Mouse (Mus musculus): ENCODE data around the gene Prkd2. TPM values are rescaled to one million over a fixed set of nuclear protein-coding genes. Genes with fewer than 3 reads are reported as not detected.

Gene Prkd2
- polyA plus RNA-seq, 1 experiment from 2014 or later = 11.2 TPM

GRCm38 (mm10) chr7:16845820-16846167 lies 3.1 kb downstream of the Prkd2 start:
- 0 out of 2 replicates have a peak overlapping the region, but pooled peaks have one; percentile 22 for H3K9ac ChIP-seq (ENCODE audit: low read length)
- peaks cover 9% of the 10 kb centered on the region for H3K36me3 ChIP-seq (ENCODE audit: control insufficient read depth, insufficient read depth, low read length)
- H3K27me3 ChIP-seq (ENCODE audit: control insufficient read depth, insufficient read depth, low read length) = no peaks in the 10 kb centered on the region
- WGBS = 38% methylated on average over 10 of the region's 10 CpGs
- H3K4me3 ChIP-seq (ENCODE audit: low read depth, low read length) = no peak overlapping the region
- H3K4me2 ChIP-seq (ENCODE audit: low read depth) = peak overlapping the region; percentile 12; the same call in 1 of the 2 replicates
- H3K4me1 ChIP-seq (ENCODE audit: control insufficient read depth, insufficient read depth, low read length) = peaks cover 14% of the 10 kb centered on the region
- no peak overlapping the region for H3K27ac ChIP-seq (ENCODE audit: low read depth, low read length)
- no peaks in the 10 kb centered on the region for H3K9me3 ChIP-seq (ENCODE audit: control insufficient read depth, low read length)
- DNase-seq (ENCODE audit: low spot score) = no peak
- ATAC-seq (ENCODE audit: insufficient read depth, low FRiP score, low TSS enrichment) = no peak

GRCm38 (mm10) chr7:16846775-16847174 lies 4.1 kb downstream of the Prkd2 start:
- DNase-seq (ENCODE audit: low spot score) (no peak), ATAC-seq (ENCODE audit: insufficient read depth, low FRiP score, low TSS enrichment) (no peak)
- Histone ChIP-seq H3K4me1 (ENCODE audit: control insufficient read depth, insufficient read depth, low read length) (peaks cover 14% of the 10 kb centered on the region), H3K9ac (ENCODE audit: low read length) (no peak overlapping the region), H3K27me3 (ENCODE audit: control insufficient read depth, insufficient read depth, low read length) (no peaks in the 10 kb centered on the region), H3K27ac (ENCODE audit: low read depth, low read length) (no peak overlapping the region), H3K4me3 (ENCODE audit: low read depth, low read length) (no peak overlapping the region), H3K4me2 (ENCODE audit: low read depth) (no peak overlapping the region), H3K9me3 (ENCODE audit: control insufficient read depth, low read length) (no peaks in the 10 kb centered on the region), H3K36me3 (ENCODE audit: control insufficient read depth, insufficient read depth, low read length) (peaks cover 12% of the 10 kb centered on the region)
- WGBS = 94% methylated on average over 5 of the region's 5 CpGs

GRCm38 (mm10) chr7:16847507-16847906 lies 4.8 kb downstream of the Prkd2 start:
- Histone ChIP-seq H3K4me3 (ENCODE audit: low read depth, low read length) (no peak overlapping the region), H3K4me2 (ENCODE audit: low read depth) (no peak overlapping the region), H3K27ac (ENCODE audit: low read depth, low read length) (no peak overlapping the region), H3K36me3 (ENCODE audit: control insufficient read depth, insufficient read depth, low read length) (peaks cover 13% of the 10 kb centered on the region), H3K9ac (ENCODE audit: low read length) (no peak overlapping the region), H3K4me1 (ENCODE audit: control insufficient read depth, insufficient read depth, low read length) (peaks cover 14% of the 10 kb centered on the region), H3K9me3 (ENCODE audit: control insufficient read depth, low read length) (no peaks in the 10 kb centered on the region), H3K27me3 (ENCODE audit: control insufficient read depth, insufficient read depth, low read length) (no peaks in the 10 kb centered on the region)
- 84% methylated on average over 19 of the region's 19 CpGs for WGBS
- DNase-seq (ENCODE audit: low spot score) = no peak
- no peak for ATAC-seq (ENCODE audit: insufficient read depth, low FRiP score, low TSS enrichment)

- ATAC-seq (ENCODE audit: insufficient read depth, low FRiP score, low TSS enrichment) = no peak
- no peaks in the 10 kb centered on the region for H3K9me3 ChIP-seq (ENCODE audit: control insufficient read depth, low read length)
- peaks cover 15% of the 10 kb centered on the region for H3K36me3 ChIP-seq (ENCODE audit: control insufficient read depth, insufficient read depth, low read length)
- H3K27me3 ChIP-seq (ENCODE audit: control insufficient read depth, insufficient read depth, low read length) = no peaks in the 10 kb centered on the region
- no peak overlapping the region for H3K27ac ChIP-seq (ENCODE audit: low read depth, low read length)
- no peak overlapping the region for H3K9ac ChIP-seq (ENCODE audit: low read length)
- peaks cover 13% of the 10 kb centered on the region for H3K4me1 ChIP-seq (ENCODE audit: control insufficient read depth, insufficient read depth, low read length)
- peak; percentile 59 for DNase-seq (ENCODE audit: low spot score)
- WGBS = 27% methylated on average over 17 of the region's 17 CpGs
- no peak overlapping the region for H3K4me2 ChIP-seq (ENCODE audit: low read depth)
- H3K4me3 ChIP-seq (ENCODE audit: low read depth, low read length) = no peak overlapping the region
Measured at GRCm38 (mm10) chr7:16848579-16848978, 5.9 kb downstream of the Prkd2 start.

GRCm38 (mm10) chr7:16851636-16852035 lies 8.9 kb downstream of the Prkd2 start:
- 79% methylated on average over 4 of the region's 4 CpGs for WGBS
- Histone ChIP-seq H3K4me3 (ENCODE audit: low read depth, low read length) (no peak overlapping the region), H3K9ac (ENCODE audit: low read length) (no peak overlapping the region), H3K4me1 (ENCODE audit: control insufficient read depth, insufficient read depth, low read length) (no peaks in the 10 kb centered on the region), H3K9me3 (ENCODE audit: control insufficient read depth, low read length) (no peaks in the 10 kb centered on the region), H3K4me2 (ENCODE audit: low read depth) (no peak overlapping the region), H3K27me3 (ENCODE audit: control insufficient read depth, insufficient read depth, low read length) (no peaks in the 10 kb centered on the region), H3K27ac (ENCODE audit: low read depth, low read length) (no peak overlapping the region), H3K36me3 (ENCODE audit: control insufficient read depth, insufficient read depth, low read length) (peaks cover 33% of the 10 kb centered on the region)
- DNase-seq (ENCODE audit: low spot score) (no peak), ATAC-seq (ENCODE audit: insufficient read depth, low FRiP score, low TSS enrichment) (no peak)

- ATAC-seq (ENCODE audit: insufficient read depth, low FRiP score, low TSS enrichment) (no peak), DNase-seq (ENCODE audit: low spot score) (no peak)
- Histone ChIP-seq H3K27ac (ENCODE audit: low read depth, low read length) (no peak overlapping the region), H3K36me3 (ENCODE audit: control insufficient read depth, insufficient read depth, low read length) (peaks cover 38% of the 10 kb centered on the region), H3K4me3 (ENCODE audit: low read depth, low read length) (no peak overlapping the region), H3K9ac (ENCODE audit: low read length) (no peak overlapping the region), H3K4me1 (ENCODE audit: control insufficient read depth, insufficient read depth, low read length) (no peaks in the 10 kb centered on the region), H3K4me2 (ENCODE audit: low read depth) (no peak overlapping the region), H3K9me3 (ENCODE audit: control insufficient read depth, low read length) (no peaks in the 10 kb centered on the region), H3K27me3 (ENCODE audit: control insufficient read depth, insufficient read depth, low read length) (no peaks in the 10 kb centered on the region)
- WGBS = 89% methylated on average over 14 of the region's 14 CpGs
Measured at GRCm38 (mm10) chr7:16853302-16853831, 10.7 kb downstream of the Prkd2 start.

GRCm38 (mm10) chr7:16858336-16858735 lies 15.6 kb downstream of the Prkd2 start:
- Histone ChIP-seq H3K27ac (ENCODE audit: low read depth, low read length) (no peak overlapping the region), H3K36me3 (ENCODE audit: control insufficient read depth, insufficient read depth, low read length) (peaks cover 25% of the 10 kb centered on the region)

GRCm38 (mm10) chr7:16859902-16860651 lies 17.4 kb downstream of the Prkd2 start:
- Histone ChIP-seq H3K27me3 (ENCODE audit: control insufficient read depth, insufficient read depth, low read length) (no peaks in the 10 kb centered on the region), H3K9ac (ENCODE audit: low read length) (no peak overlapping the region), H3K36me3 (ENCODE audit: control insufficient read depth, insufficient read depth, low read length) (peaks cover 19% of the 10 kb centered on the region), H3K4me1 (ENCODE audit: control insufficient read depth, insufficient read depth, low read length) (no peaks in the 10 kb centered on the region), H3K9me3 (ENCODE audit: control insufficient read depth, low read length) (no peaks in the 10 kb centered on the region), H3K4me2 (ENCODE audit: low read depth) (no peak overlapping the region), H3K4me3 (ENCODE audit: low read depth, low read length) (no peak overlapping the region), H3K27ac (ENCODE audit: low read depth, low read length) (no peak overlapping the region)
- WGBS = 29% methylated on average over 5 of the region's 5 CpGs
- ATAC-seq (ENCODE audit: insufficient read depth, low FRiP score, low TSS enrichment) (no peak), DNase-seq (ENCODE audit: low spot score) (peak; percentile 55)

More at GRCm38 (mm10) chr7:16858336-16858735, 15.6 kb downstream of the Prkd2 start:
- ATAC-seq (ENCODE audit: insufficient read depth, low FRiP score, low TSS enrichment) = no peak
- Histone ChIP-seq H3K4me3 (ENCODE audit: low read depth, low read length) (no peak overlapping the region), H3K9me3 (ENCODE audit: control insufficient read depth, low read length) (no peaks in the 10 kb centered on the region), H3K4me2 (ENCODE audit: low read depth) (no peak overlapping the region), H3K27me3 (ENCODE audit: control insufficient read depth, insufficient read depth, low read length) (no peaks in the 10 kb centered on the region), H3K4me1 (ENCODE audit: control insufficient read depth, insufficient read depth, low read length) (no peaks in the 10 kb centered on the region), H3K9ac (ENCODE audit: low read length) (no peak overlapping the region)
- WGBS = 19% methylated on average over 17 of the region's 17 CpGs
- DNase-seq (ENCODE audit: low spot score) = peak; percentile 60

- Histone ChIP-seq H3K36me3 (ENCODE audit: control insufficient read depth, insufficient read depth, low read length) (no peaks in the 10 kb centered on the region; the same call in 1 of the 2 replicates), H3K27me3 (ENCODE audit: control insufficient read depth, insufficient read depth, low read length) (no peaks in the 10 kb centered on the region), H3K4me1 (ENCODE audit: control insufficient read depth, insufficient read depth, low read length) (no peaks in the 10 kb centered on the region), H3K27ac (ENCODE audit: low read depth, low read length) (no peak overlapping the region), H3K9me3 (ENCODE audit: control insufficient read depth, low read length) (no peaks in the 10 kb centered on the region), H3K4me2 (ENCODE audit: low read depth) (no peak overlapping the region), H3K9ac (ENCODE audit: low read length) (no peak overlapping the region), H3K4me3 (ENCODE audit: low read depth, low read length) (no peak overlapping the region)
- 82% methylated on average over 3 of the region's 3 CpGs for WGBS
- ATAC-seq (ENCODE audit: insufficient read depth, low FRiP score, low TSS enrichment) = no peak
- DNase-seq (ENCODE audit: low spot score) = no peak
Measured at GRCm38 (mm10) chr7:16867488-16867887, 24.8 kb downstream of the Prkd2 start.

Data from neural tube, embryonic 11.5 days (tissue).